Comparison of ENCODE assay signal across 8 mouse cellular contexts in the genomic region with DNA sequence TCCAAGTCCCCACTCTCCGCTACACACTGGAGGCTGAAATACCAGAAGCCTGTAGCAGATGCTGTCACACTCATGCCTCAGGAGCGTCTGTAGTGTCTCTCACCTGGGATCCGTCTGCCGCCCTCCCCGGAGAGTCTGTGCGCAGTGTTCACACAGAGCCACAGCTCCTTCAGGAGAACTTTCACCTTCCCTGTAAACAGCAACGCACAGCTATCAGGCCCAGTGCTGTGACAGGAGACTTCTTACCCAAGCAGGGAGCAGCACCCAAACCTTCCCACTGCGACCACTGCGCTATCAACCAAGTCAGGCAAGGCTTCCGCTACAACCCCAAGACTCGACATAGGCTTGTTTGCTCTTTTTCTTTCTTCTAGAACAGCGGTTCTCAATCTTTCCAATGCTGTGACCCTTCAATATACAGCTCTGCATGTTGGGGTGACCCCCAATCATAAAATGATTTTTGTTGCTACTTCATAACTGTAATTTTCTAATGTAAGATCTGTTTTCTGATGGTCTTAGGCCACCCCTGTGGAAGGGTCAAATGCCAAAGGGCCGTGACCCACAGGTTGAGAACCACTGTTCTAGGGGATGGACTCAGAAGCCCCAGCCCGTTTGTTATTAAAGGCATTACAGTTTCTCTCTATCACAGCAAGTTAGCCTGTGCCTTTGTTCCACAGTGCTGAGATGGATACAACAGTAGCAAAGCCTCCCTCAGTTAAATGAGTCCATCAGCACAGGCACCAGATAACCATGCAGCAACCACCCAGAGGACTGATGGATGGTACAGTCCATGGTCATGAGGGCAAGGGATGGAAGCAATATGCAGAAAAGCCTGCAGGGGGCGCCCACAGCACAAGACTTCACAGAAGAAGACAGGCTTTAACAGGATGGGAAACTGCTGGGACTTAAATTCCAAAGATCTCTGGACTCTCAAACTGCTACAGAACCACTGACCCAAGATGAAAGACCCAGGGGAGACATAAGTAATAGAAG. TPM values are rescaled to one million over a fixed set of nuclear protein-coding genes. Genes with fewer than 3 reads are reported as not detected.
DNase-seq lines count a peak whose midpoint lies in the region; ATAC-seq and TF ChIP-seq lines count a peak whose summit lies in the region.

No protein-coding gene starts in this region.

- peak; percentile 69 for TF ChIP-seq CTCF in bone marrow macrophage, adult 2 months (IDR thresholded peaks at IDR 0.05; ENCODE audit: low read depth, low read length)
- peak; percentile 46; the same call in 1 of the 2 replicates for TF ChIP-seq CTCF in embryonic fibroblast, embryonic 13.5 days (IDR thresholded peaks at IDR 0.05; ENCODE audit: borderline replicate concordance, insufficient read depth, low read length)
- peak; percentile 70 for TF ChIP-seq CTCF in lung, adult 2 months (IDR thresholded peaks at IDR 0.05; ENCODE audit: insufficient read depth, low read length)

- peak; percentile 31 for DNase-seq in MEL-GATA-1-ER (ENCODE audit: extremely low read depth, low read depth)
- DNase-seq in kidney, postnatal 10 days: peak; percentile 83
- peak; percentile 61 for DNase-seq in lung, adult 2 months
- peak; percentile 33 for DNase-seq in retina, adult 2 months (ENCODE audit: low read depth, low spot score)
- DNase-seq in urinary bladder, postnatal 36 days (ENCODE audit: low spot score in 2 of 2): peak; percentile 39 to 52

- no peak overlapping the region for H3K27ac ChIP-seq in bone marrow macrophage, adult 2 months (ENCODE audit: insufficient read depth, low read depth, low read length)
- no peak overlapping the region for H3K27ac ChIP-seq in embryonic fibroblast, embryonic 13.5 days (ENCODE audit: insufficient read depth, low read length)
- H3K27ac ChIP-seq in heart, embryonic 16.5 days (ENCODE audit: low read length): no peak overlapping the region

- H3K4me1 ChIP-seq in bone marrow macrophage, adult 2 months (ENCODE audit: control insufficient read depth, insufficient read depth, low read length): peaks cover 5% of the 10 kb centered on the region; the same call in 1 of the 2 replicates
- no peaks in the 10 kb centered on the region for H3K4me1 ChIP-seq in embryonic fibroblast, embryonic 13.5 days (ENCODE audit: control insufficient read depth, insufficient read depth, low read length)
- no peaks in the 10 kb centered on the region for H3K4me1 ChIP-seq in heart, embryonic 16.5 days (ENCODE audit: control insufficient read depth, insufficient read depth, low read length)
- no peaks in the 10 kb centered on the region for H3K4me1 ChIP-seq in lung, adult 2 months (ENCODE audit: control insufficient read depth, insufficient read depth, low read length)

- H3K9me3 ChIP-seq in heart, embryonic 16.5 days (replicated peaks; ENCODE audit: control insufficient read depth, low read length): no peaks in the 10 kb centered on the region

- WGBS in heart, embryonic 16.5 days: 85% methylated on average over 15 of the region's 15 CpGs
- WGBS in lung, adult 2 months: 87% methylated on average over 15 of the region's 15 CpGs

- no peak overlapping the region for H3K4me2 ChIP-seq in heart, embryonic 16.5 days (ENCODE audit: low read depth, low read length)

- no peak for TF ChIP-seq POLR2A in bone marrow macrophage, adult 2 months (IDR thresholded peaks at IDR 0.05; ENCODE audit: borderline replicate concordance, low read depth, low read length)
- TF ChIP-seq POLR2A in embryonic fibroblast, embryonic 13.5 days (IDR thresholded peaks at IDR 0.05; ENCODE audit: low read depth, low read length): no peak
- TF ChIP-seq POLR2A in lung, adult 2 months (IDR thresholded peaks at IDR 0.05; ENCODE audit: borderline replicate concordance, extremely low read depth, low read depth, low read length): no peak

- no peaks in the 10 kb centered on the region for H3K27me3 ChIP-seq in heart, embryonic 16.5 days (ENCODE audit: control insufficient read depth, insufficient read depth, low read length)

- peaks cover 57% of the 10 kb centered on the region for H3K36me3 ChIP-seq in heart, embryonic 16.5 days (ENCODE audit: control insufficient read depth, insufficient read depth)

- H3K9ac ChIP-seq in heart, embryonic 16.5 days (ENCODE audit: low read length): no peak overlapping the region

- 0 out of 2 replicates have a peak, but pooled peaks have one; percentile 18 for ATAC-seq in heart, embryonic 16.5 days (replicated peaks; ENCODE audit: extremely low read depth, insufficient read depth, low FRiP score)

- H3K4me3 ChIP-seq in bone marrow macrophage, adult 2 months (ENCODE audit: insufficient read depth, low read length): no peak overlapping the region
- H3K4me3 ChIP-seq in embryonic fibroblast, embryonic 13.5 days (ENCODE audit: insufficient read depth, low read length): no peak overlapping the region
- no peak overlapping the region for H3K4me3 ChIP-seq in heart, embryonic 16.5 days (ENCODE audit: low read length)
- H3K4me3 ChIP-seq in lung, adult 2 months (replicated peaks; ENCODE audit: extremely low read depth, low read depth, low read length): no peak overlapping the region

RNA-seq across cellular contexts. Expression of gene Ice1, which starts 26.7 kb away (rescaled TPM):
- 19.8 and 22.7 TPM in 2 replicates for polyA plus RNA-seq in bone marrow macrophage, adult 2 months (2012; ENCODE audit: insufficient read depth, insufficient read length, missing spikeins)
- polyA plus RNA-seq in embryonic fibroblast, embryonic 13.5 days (2011; ENCODE audit: insufficient read length, low read depth, missing spikeins): 44.4 and 52.2 TPM in 2 replicates
- 11.5 and 13.6 TPM in 2 replicates for polyA plus RNA-seq in heart, embryonic 16.5 days (2015; fragmentation: Nextera tagmentation; extraction: Ambion mirVana)
- 20.0 and 25.6 TPM in 2 replicates for polyA plus RNA-seq in lung, adult 2 months (2012; rRNA removed)

Comparison
In these comparisons a context has a peak if more than half of its experiments do, and no peak if none do; other contexts are left out.
1. DNase-seq: peak in every context shown above with its lines; median percentile 83 in kidney, postnatal 10 days; 61 in lung, adult 2 months; 46 in urinary bladder, postnatal 36 days; 33 in retina, adult 2 months; 31 in MEL-GATA-1-ER.